Mouse (Mus musculus) retina, postnatal 7 days (tissue): ENCODE measurements around the gene Tead2.
A peak's percentile ranks its signal among the peaks of the same experiment; 100 is the strongest.

Experiments
- DNase-seq: peaks from one replicate; pipeline ENCODE4 v3.0.0-alpha.2; 2012; ENCODE audit warnings: low read depth, low spot score

The Tead2 gene

GRCm38 (mm10) chr7:45191803-45192363 is 23.7 kb upstream of the Tead2 start:
- DNase-seq, result no peak

DNA sequence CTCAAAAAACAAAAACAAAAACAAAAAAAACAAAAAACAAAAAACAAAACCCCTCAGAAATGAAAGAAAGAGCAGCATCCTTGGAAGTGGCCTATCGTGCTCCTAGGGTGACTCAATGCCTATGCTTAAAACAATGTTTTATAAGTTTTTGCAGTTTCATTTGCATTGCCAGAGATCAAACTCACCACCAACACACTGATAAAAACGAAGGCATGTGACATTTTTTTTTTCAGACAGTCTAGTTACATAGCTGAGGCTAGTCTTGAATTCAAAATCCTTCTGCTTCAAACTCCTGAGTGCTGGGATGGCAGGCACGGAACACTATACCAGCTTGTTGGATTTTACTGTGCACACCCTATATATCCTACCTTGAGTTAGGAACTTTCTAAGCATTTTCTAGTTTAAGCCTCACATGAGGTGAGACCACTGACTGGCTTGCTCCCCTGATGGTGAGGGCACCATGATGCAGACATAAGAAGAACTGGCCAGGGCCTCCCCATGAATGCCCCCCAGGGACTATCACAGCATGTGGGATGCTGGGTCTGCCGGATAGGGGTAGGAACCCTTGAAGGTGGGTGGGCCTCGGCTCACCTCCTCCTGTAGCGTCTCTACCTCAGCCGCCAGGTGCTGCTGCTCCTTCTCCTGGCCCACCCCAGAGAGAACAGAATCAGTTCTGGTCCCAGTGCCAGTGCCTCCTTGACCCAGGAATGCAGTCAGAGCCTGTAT is 22.8 kb upstream of the Tead2 start:
- DNase-seq, result no peak

DNA sequence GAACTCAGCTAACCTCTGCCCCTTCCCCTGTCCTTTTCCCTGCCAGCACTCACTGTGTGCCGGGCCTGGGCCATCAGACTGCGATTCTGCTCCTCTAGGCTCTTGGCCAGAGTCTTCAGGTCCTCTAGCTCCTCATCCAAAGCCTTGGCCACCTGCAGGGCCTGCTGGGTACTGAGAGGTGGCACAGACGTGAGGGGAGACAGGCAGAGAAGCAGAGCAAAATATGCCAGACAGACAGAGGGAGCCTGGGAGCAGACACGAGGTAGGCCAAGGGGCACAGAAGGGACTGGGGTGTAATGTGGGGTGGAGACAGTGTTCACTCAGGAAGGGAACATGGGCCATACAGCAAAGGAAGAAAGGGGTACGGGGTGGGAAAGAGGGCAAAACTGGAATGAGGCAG is 22.1 kb upstream of the Tead2 start:
- no peak for DNase-seq

DNA sequence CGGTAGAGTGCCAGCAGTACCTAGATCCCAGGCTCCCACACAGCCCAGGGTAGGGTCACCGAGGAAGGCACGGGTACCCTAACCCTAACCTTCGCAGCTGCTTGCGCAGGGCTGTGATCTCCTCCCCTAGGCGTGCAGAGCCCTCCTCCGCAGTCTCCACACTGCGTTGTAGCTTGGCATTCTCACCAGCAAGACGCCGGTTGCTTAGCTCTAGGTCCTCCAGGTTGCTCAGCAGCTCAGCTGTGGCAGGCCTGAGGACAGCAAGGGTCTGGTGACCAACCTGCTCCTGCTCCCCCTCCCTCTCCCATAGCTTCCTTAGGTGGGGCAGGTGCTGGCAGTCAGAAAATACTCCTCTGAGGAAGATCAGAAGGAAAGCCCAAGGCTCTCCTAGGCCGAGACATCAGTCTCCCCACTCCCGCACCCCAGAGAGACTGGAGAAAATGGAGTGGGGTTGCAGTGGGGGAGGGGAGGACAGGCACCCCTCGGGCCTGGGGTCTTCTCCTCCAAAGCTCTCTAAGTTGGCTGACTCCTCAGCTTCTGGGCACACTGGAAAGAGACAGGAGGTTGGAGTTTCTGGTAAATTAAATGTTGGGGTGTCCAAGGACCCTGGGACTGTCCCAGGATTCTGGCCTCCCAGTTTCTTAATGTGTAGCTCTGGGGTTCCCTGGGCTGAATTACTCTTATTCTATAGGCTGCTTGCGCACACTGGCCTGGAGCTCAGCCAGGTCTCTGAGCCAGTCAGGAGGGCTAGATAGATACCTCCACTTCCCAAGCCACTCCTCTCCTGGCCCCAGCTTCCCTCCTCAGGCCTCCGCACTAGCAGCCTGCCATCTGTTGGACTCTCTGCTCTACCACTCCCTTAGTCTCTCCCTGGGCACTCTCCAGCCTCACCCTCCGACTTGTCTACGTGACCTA is 21.4 kb upstream of the Tead2 start:
- DNase-seq, result no peak

GRCm38 (mm10) chr7:45195341-45196175 is 20.0 kb upstream of the Tead2 start:
- DNase-seq, result peak; percentile 77

GRCm38 (mm10) chr7:45196176-45196535 is 19.4 kb upstream of the Tead2 start:
- DNase-seq, result no peak

- no peak for DNase-seq
Measured at GRCm38 (mm10) chr7:45196994-45197393, 18.6 kb upstream of the Tead2 start.

DNA sequence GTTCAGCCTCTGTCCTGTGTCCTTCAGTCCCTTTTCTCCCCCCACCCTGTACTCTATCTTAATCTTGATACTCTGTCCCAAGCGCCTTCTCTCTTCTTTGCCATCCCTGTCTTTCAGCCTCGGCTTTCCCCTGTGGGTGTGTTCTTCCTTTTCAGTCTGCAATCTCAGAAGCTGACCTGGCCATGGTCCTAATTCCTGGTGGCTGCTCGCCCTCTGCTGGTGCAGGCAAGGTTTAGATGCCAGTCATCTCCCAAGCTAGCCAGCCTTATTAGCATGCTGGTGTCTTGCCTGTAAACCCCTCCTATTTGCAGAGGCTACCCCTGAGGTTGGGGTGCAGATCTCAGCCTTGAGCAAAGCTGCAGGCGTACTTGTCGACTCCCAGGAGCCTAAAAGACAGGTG is 17.1 kb upstream of the Tead2 start:
- peak; percentile 79 for DNase-seq

- no peak for DNase-seq
Measured at GRCm38 (mm10) chr7:45198961-45199360, 16.6 kb upstream of the Tead2 start.

GRCm38 (mm10) chr7:45202654-45203053 is 12.9 kb upstream of the Tead2 start:
- no peak for DNase-seq

- peak; percentile 92 for DNase-seq
Measured at GRCm38 (mm10) chr7:45204380-45205143, 11.0 kb upstream of the Tead2 start, which contains the start of gene Ccdc155. Gene Ccdc155 (minus strand): TSS chr7:45204892.

- DNase-seq, result no peak
Measured at GRCm38 (mm10) chr7:45208260-45208659, 7.3 kb upstream of the Tead2 start.

GRCm38 (mm10) chr7:45211070-45211469 is 4.5 kb upstream of the Tead2 start:
- no peak for DNase-seq

DNA sequence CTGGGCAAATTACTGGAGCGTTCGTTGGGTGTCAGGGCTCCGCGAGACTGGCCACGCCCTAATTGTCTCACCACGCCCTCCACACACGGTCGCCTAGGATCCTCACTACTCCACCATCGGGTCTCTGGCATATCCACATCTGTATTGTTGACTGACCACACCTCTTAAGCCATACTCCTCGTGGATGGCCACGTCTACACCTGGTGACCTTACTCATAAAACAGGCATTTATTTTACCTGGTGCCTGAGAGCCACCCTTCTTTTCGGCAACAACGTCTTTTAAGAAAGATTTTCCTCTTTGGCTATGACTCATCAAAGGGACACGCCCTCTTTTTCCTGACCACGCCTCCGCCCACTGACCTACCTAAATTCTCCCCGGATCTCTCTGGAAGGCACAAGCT is 3.7 kb upstream of the Tead2 start, which contains the start of gene Dkkl1:
Gene Dkkl1, minus strand, starts transcription at position 297 of the 401 bp plus-strand sequence.
- DNase-seq, result no peak

GRCm38 (mm10) chr7:45212356-45212755 is 3.2 kb upstream of the Tead2 start:
- no peak for DNase-seq

GRCm38 (mm10) chr7:45213708-45214107 is 1.8 kb upstream of the Tead2 start:
- no peak for DNase-seq

DNA sequence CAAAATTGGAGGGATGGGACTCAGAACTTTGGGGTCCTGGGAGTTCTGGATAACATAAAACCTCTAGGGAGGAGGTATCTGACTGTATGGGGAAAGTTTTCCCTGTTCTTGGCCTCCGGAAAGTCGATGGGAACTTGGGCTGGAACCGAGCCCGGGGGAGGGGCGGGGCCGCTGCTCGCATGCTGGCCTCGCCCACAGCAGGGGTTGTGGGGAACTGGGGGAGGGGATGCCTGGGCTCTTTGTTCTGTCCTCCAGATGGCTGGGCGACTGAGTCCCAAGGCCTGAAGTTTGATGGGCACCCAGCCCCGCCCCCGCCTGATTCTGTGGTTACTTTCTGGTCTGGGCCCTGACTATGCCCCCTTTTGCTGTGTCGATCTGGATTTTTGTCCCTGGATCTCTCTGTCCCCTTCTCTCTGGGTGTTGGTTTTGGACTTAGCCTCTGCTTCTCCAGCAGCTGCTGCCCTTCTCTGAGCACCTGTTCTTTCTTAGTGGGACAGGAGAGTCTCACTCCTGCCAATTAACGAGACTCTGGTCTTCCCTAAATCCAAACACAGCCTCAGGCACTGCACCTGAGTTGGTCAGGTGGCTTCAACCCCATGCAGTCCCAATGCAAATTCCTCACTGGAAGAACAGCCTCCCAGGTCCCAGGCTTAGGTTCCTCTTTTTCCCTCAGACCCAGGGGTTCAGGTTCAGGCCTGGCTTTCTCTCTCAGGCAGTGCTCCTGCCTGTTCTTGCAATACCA is 1.1 kb downstream of the Tead2 start:
- no peak for DNase-seq

GRCm38 (mm10) chr7:45221680-45222079 is 6.1 kb downstream of the Tead2 start:
- no peak for DNase-seq

GRCm38 (mm10) chr7:45224826-45225225 is 9.3 kb downstream of the Tead2 start:
- no peak for DNase-seq

GRCm38 (mm10) chr7:45226421-45226820 is 10.9 kb downstream of the Tead2 start:
- no peak for DNase-seq
